Mouse (Mus musculus) ovary, adult 18-20 months (tissue): ENCODE measurements at regions not wholly inside any gene's neighbourhood (a gene's known extent, or its start where the extent isn't known, plus 50 kb on each side); places are given as distances from the start of the nearest gene placed in this dataset.

Experiments used
- DNase-seq: peaks from one replicate; pipeline ENCODE4 v3.0.0; 2022; ENCODE audit warnings: low spot score, mixed read lengths

DNA sequence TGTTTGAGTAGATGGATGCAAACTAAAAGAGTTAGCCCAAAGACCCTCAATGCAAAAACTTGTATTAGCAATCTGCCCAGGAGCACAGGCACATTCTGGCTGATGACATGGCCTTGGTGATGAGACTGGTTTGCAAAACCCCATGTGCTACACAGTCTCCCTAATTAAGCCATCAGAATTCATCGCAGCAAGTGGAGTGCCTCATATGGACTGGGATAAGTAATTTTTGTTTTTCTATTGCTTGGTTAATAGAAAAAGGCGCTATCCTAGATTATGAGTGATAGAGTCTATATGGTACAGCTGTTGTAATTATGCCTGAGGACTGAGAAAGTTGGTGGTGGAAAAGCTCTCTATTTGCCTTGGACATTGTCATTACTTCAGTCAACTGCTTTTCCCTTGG, 155.2 kb upstream of the Robo1 start:
- no peak for DNase-seq

- no peak for DNase-seq
Measured at GRCm38 (mm10) chr16:72157913-72158312, 150.2 kb upstream of the Robo1 start.

DNA sequence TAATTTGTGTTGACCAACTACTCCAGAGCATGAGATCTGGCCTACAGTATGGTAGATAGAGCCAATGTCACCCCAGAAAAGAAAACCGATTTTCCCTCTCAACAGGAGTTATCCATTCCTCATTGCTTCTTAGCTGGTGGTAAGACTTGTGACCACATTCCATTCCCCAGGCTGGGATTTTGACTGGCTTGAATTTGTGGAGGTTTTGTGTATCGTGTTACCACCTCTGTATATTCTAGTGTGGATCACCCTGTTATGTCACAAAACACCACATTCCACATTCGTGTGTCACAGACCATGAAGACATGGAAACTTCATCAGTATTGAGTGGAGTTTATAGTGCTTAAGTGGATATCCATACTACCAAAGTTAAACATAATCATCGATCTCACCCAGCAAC, 148.7 kb upstream of the Robo1 start:
- no peak for DNase-seq

- DNase-seq, result no peak
Measured at GRCm38 (mm10) chr16:72175727-72176126, 132.4 kb upstream of the Robo1 start.

DNA sequence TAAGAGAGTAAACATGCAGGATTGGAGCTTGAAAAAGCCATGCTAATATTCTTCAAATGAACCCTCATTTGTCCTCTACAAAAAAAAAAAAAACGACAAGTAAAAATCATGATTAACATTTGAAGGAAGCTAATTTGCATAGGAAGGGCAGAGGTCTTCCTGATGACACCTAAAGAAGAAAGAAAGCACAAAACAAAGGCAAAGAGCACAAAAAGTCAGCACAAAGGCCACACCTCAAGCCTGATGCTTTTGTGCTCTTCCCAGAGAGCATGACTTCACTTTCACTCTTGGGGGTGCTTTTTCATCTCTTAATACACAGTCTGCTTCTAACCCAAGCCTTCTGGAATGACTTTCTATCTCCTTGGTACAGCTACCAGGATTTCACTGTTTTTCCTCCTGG, 113.8 kb upstream of the Robo1 start:
- DNase-seq, result no peak

DNA sequence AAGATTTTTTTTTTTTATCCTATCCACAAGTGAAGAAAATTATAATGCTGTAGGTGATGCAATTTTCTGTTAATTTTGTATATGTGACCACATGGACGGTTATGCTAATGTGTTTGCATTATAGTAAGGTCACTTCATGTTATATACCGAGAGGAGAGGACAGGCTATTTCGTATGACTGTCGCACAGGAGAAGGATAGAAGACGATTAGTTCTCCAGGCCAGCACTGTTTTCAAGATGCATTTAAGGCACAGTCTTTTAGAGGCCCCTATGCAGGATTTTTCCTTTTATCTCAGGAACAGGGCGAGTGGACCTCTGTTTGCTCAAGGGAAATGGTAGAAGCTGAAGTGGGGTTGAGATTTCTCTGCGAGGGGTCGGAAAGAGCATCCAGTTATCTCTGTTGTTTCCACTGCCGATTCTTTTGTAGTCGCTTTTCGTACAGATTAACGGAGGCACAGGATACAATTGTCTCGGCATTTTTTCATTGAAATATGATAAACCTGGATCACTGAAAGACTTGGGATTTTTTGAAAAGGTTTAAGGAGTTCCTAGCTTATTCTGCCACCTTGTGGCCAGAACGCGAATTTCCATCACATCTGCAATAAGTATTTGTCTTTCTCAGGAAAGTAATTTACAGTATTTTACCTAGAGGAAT, 92.6 kb upstream of the Robo1 start:
- no peak for DNase-seq

DNA sequence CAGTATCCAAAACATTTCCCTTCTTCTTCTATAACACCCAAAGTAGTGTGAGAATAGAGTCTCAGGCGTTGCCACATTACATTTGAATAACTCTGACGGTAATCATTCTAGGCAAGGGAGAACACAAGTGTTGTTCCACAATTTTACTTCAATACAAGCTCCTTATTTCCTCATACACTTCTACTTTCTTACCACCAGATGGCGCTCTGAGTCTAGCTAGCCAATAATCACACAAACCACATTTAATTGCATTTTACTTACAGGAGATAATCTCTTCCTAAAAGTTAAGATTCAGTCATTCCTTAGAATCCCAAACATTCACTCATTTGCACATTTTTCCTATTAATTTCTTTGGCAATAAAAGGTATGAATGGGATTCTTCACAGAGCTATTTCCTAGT, 90.1 kb upstream of the Robo1 start:
- no peak for DNase-seq

DNA sequence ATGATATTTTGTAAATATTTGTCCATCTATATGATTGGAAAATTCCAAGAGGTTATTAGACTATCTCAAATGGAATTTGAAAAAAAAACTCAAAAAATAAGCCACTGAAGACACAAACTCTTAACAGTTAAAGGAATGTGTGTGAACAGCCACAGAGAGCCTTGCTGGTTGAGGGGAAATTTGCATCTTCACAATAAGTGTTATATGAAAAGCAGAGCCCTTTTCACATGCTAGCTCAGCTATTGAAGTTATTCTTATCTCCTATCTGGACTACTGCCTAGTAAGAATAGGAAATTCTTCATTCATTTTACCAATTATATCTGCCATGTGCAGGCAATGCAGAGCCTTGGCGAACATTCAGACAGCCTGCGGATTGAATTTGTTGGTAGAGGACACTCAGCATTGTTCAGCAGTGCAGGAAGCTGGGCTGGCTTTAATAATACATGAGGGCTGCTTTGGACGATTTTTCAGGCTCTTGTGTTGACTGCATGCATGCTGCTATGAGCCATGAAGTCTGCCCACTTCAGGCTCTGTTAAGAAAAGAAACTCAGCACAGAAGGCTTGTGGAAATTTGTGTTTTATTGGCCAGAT, 86.1 kb upstream of the Robo1 start:
- no peak for DNase-seq

DNA sequence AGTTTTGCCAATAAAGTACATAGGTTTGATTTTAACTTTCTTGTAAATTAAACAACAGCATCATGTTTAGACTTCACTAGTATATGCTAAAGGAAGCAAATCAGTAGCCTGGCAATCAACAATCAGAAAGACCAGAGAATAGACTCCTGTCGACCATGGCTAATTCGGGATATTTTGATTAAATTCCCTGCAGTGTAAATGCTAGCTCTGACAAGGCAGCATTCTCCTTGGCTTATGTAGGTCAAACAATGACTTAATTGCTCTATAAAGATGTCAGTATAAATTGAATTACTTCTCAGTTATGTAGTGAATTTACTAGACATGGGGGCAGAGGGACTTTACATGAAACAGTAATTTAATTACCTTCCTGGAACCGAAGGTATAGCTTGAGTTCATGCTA, 84.2 kb upstream of the Robo1 start:
- DNase-seq, result no peak

- no peak for DNase-seq
Measured at GRCm38 (mm10) chr16:72225157-72225880, 82.8 kb upstream of the Robo1 start.

GRCm38 (mm10) chr16:72234366-72234765, 73.7 kb upstream of the Robo1 start:
- no peak for DNase-seq

GRCm38 (mm10) chr16:72239631-72240030, 68.5 kb upstream of the Robo1 start:
- DNase-seq, result peak; percentile 20

DNA sequence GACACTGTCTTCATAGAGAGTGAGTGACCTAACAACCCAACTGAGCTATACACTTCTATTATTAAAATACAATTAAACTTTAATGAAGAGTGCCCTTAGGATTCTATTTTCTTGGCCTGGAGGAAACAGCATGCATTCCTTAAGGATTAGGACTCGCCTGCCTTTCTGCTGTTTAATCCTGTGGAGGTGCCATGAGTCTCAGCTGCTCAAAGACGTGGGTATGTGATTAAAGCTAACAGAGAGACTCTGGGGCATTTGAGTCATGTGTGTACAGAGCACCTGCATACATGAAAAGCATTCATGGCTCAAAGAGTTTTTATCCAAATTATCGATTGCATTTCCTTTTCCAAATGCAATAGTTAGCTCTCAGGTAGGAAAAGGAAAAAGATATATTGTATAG, 51.7 kb upstream of the Robo1 start:
- no peak for DNase-seq
